Mouse (Mus musculus): ENCODE measurements around the gene Trpm4. TPM values are rescaled to one million over a fixed set of nuclear protein-coding genes. Genes with fewer than 3 reads are reported as not detected.

Gene Trpm4
- 11.4 and 15.7 TPM in 2 replicates for polyA plus RNA-seq (2014; fragmentation: Nextera tagmentation; extraction: Ambion mirVana)

DNA sequence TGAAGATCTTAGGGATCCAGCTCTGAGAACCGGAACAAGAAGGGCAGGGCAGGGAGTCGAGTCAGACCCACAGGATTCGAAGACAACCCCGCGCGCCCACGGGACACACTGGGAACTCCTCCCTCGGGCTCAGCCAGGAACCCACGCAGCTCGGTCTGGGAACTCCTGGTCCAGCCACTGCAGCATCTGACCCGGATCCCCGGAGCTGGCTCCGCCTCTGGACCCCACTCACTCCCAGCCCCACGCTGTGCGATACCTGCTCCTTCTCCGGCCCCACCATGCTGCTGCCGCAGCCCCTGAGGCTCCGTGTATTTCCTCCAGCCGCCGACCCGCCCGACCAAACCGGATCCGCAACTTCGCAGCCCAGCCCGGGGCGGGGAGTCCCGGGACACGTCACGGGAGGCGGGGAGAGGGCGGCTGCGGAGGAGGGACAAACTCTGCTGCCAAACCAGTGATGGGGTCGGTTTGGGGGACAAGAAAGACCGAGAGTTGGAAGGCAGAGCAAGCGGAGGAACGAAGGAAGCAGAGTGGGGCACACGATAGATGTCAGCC is at the start of gene Trpm4:
Trpm4 (minus strand) TSS at position 350 of the 552 bp plus-strand sequence.
- Histone ChIP-seq H3K9ac (peak within 1 kb of the TSS; percentile 70), H3K27ac (ENCODE audit: low read depth) (peak within 1 kb of the TSS; percentile 93), H3K36me3 (ENCODE audit: insufficient read depth) (no peaks in the 10 kb centered on the region), H3K4me1 (ENCODE audit: insufficient read depth) (peaks cover 18% of the 10 kb centered on the region), H3K27me3 (ENCODE audit: insufficient read depth, low read length) (no peaks in the 10 kb centered on the region), H3K4me2 (peak within 1 kb of the TSS; percentile 93), H3K9me3 (ENCODE audit: low read depth, low read length) (no peaks in the 10 kb centered on the region), H3K4me3 (ENCODE audit: low read depth, low read length) (peak within 1 kb of the TSS; percentile 70)
- WGBS: under 1% methylated on average over 38 of the region's 38 CpGs
- peak; percentile 82 for ATAC-seq (ENCODE audit: insufficient read depth)
- peak; percentile 95 for DNase-seq
- no peak for TF ChIP-seq CTCF (IDR thresholded peaks at IDR 0.05; ENCODE audit: low read depth)

DNA sequence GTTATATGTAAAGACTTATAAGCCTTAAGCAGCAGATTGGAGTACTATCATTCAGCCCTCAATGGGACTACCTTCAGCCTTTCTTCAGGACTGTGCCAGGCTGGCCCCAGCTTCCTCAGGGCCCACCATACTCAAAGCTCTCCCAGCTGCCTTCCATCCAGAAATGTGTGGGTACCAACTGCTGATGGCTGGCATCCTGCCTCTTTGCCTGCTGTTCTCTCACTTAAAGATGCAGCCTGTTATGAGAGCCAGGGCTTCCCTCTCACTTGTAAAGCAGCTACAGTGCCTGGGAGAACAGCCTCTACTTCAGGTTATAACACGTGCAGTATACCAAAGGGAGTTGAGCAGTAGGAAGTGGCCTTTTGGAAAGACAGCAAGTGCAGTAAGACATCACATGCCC is 42.5 kb upstream of the Trpm4 start:
- ATAC-seq (ENCODE audit: insufficient read depth) (no peak), DNase-seq (no peak)
- Histone ChIP-seq H3K4me1 (ENCODE audit: insufficient read depth) (no peaks in the 10 kb centered on the region), H3K9ac (no peak overlapping the region), H3K4me2 (no peak overlapping the region), H3K9me3 (ENCODE audit: low read depth, low read length) (no peaks in the 10 kb centered on the region), H3K4me3 (ENCODE audit: low read depth, low read length) (no peak overlapping the region), H3K27ac (ENCODE audit: low read depth) (no peak overlapping the region), H3K27me3 (ENCODE audit: insufficient read depth, low read length) (no peaks in the 10 kb centered on the region), H3K36me3 (ENCODE audit: insufficient read depth) (peaks cover 90% of the 10 kb centered on the region)
- no peak for TF ChIP-seq CTCF (IDR thresholded peaks at IDR 0.05; ENCODE audit: low read depth)
- WGBS: 73% methylated on average over 1 of the region's 1 CpGs

DNA sequence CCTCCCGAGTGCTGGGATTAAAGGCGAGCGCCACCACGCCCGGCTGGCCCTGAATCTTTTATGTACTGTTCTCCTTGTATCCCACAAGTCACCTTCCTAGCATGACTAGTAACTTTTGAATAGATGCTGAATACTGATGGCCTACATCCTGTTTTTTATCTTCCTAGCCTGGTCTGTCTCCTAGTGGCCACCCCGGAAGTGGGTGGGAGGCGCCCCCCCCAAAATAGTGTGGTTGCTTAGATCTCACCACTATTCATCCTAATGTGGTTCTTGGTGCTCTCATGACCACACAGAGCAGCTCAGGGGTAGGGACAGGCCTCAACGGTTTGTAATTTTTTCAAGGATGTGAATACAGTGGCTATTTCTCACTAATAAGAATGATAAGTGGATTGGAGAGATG is 41.0 kb upstream of the Trpm4 start:
- Histone ChIP-seq H3K4me1 (ENCODE audit: insufficient read depth) (no peaks in the 10 kb centered on the region), H3K9ac (no peak overlapping the region), H3K4me3 (ENCODE audit: low read depth, low read length) (no peak overlapping the region), H3K27me3 (ENCODE audit: insufficient read depth, low read length) (peaks cover 9% of the 10 kb centered on the region), H3K4me2 (no peak overlapping the region), H3K9me3 (ENCODE audit: low read depth, low read length) (no peaks in the 10 kb centered on the region), H3K27ac (ENCODE audit: low read depth) (no peak overlapping the region), H3K36me3 (ENCODE audit: insufficient read depth) (peaks cover 76% of the 10 kb centered on the region)
- DNase-seq: no peak
- TF ChIP-seq CTCF (IDR thresholded peaks at IDR 0.05; ENCODE audit: low read depth): no peak
- WGBS: 86% methylated on average over 8 of the region's 8 CpGs
- ATAC-seq (ENCODE audit: insufficient read depth): no peak

DNA sequence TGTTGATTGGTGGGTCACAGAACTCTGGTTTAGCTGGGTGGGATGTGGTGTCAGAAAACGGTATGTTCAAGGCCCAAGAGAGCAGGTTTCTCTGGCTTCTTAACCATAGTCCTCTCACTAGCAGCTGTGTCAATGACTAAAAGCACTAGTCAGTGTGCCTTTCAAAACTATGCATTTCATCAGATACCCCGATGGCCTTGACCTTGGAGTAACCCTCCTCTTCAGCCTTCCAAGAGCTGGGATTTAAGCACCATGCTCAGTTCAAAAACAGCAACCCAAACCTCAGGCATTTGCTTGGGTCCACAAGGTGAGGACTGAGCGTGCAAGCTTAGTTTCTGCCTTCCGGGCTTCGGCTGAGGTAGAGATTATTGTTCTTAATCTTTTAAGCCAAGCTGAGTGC is 38.8 kb upstream of the Trpm4 start:
- 84% methylated on average over 5 of the region's 5 CpGs for WGBS

DNA sequence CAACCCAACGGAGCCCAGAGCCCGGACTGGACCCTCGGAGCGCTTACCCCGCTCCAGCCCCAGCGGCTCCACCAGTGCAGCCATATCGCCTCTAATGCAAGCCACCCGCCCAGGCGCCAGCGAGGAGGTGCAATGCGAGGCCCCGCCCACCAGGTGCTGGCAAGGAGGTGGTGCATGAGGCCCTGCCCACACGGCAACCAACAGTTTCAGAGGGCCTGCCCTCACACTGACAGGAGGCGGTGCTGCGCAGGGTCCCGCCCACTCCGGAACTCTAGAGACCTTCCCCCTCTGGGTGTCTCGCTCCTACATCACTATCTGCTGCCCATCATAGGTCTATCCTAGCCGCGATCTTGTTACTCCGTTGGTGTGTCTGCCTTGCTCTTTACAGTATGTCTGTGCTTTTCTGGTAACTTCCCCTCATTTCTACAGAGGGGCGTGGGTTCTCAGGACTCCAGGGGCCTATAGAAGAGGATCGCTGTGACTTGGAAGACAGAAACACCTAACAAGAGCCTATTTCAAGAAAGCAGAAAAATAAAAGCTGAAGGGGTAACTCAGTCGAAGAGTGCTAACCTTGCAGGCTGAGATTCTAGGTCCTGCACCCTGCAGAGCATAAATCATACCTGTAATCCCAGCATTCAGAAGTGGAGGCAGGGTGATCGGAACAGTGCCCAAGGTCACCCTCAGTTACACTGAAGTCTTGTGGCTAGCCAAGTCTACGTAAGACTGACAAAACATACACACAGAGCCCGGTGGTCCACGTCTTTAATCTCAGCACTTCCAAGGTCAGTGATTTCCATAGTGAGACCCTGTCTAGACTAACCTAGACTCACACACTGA is 37.1 kb upstream of the Trpm4 start, which contains the start of gene Lin7b:
Lin7b (minus strand) TSS at position 109 of the 837 bp plus-strand sequence.
- Histone ChIP-seq H3K9me3 (ENCODE audit: low read depth, low read length) (no peaks in the 10 kb centered on the region), H3K27ac (ENCODE audit: low read depth) (no peak within 1 kb of the TSS), H3K4me3 (ENCODE audit: low read depth, low read length) (peak within 1 kb of the TSS; percentile 47), H3K9ac (peak within 1 kb of the TSS; percentile 13; the same call in 1 of the 2 replicates), H3K4me2 (peak within 1 kb of the TSS; percentile 77), H3K27me3 (ENCODE audit: insufficient read depth, low read length) (peaks cover 31% of the 10 kb centered on the region), H3K4me1 (ENCODE audit: insufficient read depth) (peaks cover 7% of the 10 kb centered on the region; the same call in 1 of the 2 replicates), H3K36me3 (ENCODE audit: insufficient read depth) (peaks cover 37% of the 10 kb centered on the region)
- WGBS: 7% methylated on average over 28 of the region's 28 CpGs
- peak; percentile 70 for ATAC-seq (ENCODE audit: insufficient read depth)
- peak; percentile 56 for TF ChIP-seq CTCF (IDR thresholded peaks at IDR 0.05; ENCODE audit: low read depth)
- peak; percentile 89 for DNase-seq

More for the DNA sequence above, 38.8 kb upstream of the Trpm4 start:
- H3K9ac ChIP-seq: no peak overlapping the region
- no peak overlapping the region for H3K4me2 ChIP-seq
- no peaks in the 10 kb centered on the region for H3K9me3 ChIP-seq (ENCODE audit: low read depth, low read length)
- ATAC-seq (ENCODE audit: insufficient read depth) (no peak), DNase-seq (no peak)
- H3K27me3 ChIP-seq (ENCODE audit: insufficient read depth, low read length): peaks cover 22% of the 10 kb centered on the region
- H3K4me1 ChIP-seq (ENCODE audit: insufficient read depth): no peaks in the 10 kb centered on the region
- H3K27ac ChIP-seq (ENCODE audit: low read depth): no peak overlapping the region
- H3K36me3 ChIP-seq (ENCODE audit: insufficient read depth): peaks cover 53% of the 10 kb centered on the region
- TF ChIP-seq CTCF (IDR thresholded peaks at IDR 0.05; ENCODE audit: low read depth): no peak
- no peak overlapping the region for H3K4me3 ChIP-seq (ENCODE audit: low read depth, low read length)

DNA sequence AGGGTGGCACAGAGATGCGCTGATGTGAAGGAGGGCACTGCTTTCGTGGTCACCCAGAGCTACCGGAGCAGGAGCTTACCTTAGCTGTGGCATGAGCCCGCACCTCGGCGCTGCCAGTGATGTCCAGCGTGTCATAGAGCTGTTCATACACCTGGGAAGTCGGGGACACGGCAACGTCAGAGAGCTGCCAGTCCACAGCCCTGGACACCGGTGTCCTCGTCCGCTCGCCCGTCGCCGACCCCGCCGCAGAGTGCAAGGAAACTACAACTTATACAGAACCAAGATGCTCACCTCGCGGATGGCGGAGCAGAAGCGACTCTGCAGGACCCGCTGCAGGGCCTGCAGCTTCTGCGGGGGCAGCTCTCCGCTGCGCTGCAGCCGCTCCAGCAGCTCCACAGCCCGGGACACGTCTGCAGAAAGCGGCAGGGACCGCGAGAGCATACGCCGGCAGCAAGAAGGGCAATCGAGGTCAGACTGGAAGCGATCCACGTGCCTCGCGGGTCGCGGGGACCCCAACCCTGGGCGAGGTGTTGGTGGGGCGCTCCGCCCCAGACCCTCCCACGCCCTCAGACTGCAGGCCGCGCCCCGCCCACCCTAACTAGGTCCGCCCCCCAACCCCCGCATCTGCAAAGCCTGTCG is 36.4 kb upstream of the Trpm4 start:
- no peak for TF ChIP-seq CTCF (IDR thresholded peaks at IDR 0.05; ENCODE audit: low read depth)
- Histone ChIP-seq H3K9me3 (ENCODE audit: low read depth, low read length) (no peaks in the 10 kb centered on the region), H3K36me3 (ENCODE audit: insufficient read depth) (peaks cover 30% of the 10 kb centered on the region), H3K4me2 (peak overlapping the region; percentile 77), H3K4me1 (ENCODE audit: insufficient read depth) (peaks cover 7% of the 10 kb centered on the region; the same call in 1 of the 2 replicates), H3K4me3 (ENCODE audit: low read depth, low read length) (peak overlapping the region; percentile 47), H3K27me3 (ENCODE audit: insufficient read depth, low read length) (peaks cover 36% of the 10 kb centered on the region), H3K27ac (ENCODE audit: low read depth) (no peak overlapping the region), H3K9ac (peak overlapping the region; percentile 13; the same call in 1 of the 2 replicates)
- ATAC-seq (ENCODE audit: insufficient read depth) (0 out of 2 replicates have a peak, but pooled peaks have one; percentile 0), DNase-seq (peak; percentile 55)
- 8% methylated on average over 51 of the region's 52 CpGs for WGBS

All from lung, embryonic 14.5 days (tissue).